Mouse (Mus musculus) myocyte (in vitro differentiated cells): ENCODE measurements around the gene Sez6l.

Experiments used
- E2F4 ChIP-seq: IDR thresholded peaks from one replicate; pipeline ENCODE4 v1.6.1; 2011; ENCODE audit warnings: mild to moderate bottlenecking, control low read depth, moderate library complexity; ENCODE audit not compliant: insufficient read depth
- POLR2A ChIP-seq: IDR thresholded peaks from one replicate; pipeline ENCODE4 v1.6.1; 2011; ENCODE audit warnings: low read depth, mild to moderate bottlenecking, control low read depth, moderate library complexity; ENCODE audit not compliant: insufficient read length
- REST ChIP-seq: IDR thresholded peaks from one replicate; pipeline ENCODE4 v1.6.1; 2011; ENCODE audit warnings: mild to moderate bottlenecking, control low read depth, moderate library complexity; ENCODE audit not compliant: insufficient read depth, insufficient read length
- SRF ChIP-seq: IDR thresholded peaks from one replicate; pipeline ENCODE4 v1.6.1; 2011; ENCODE audit warnings: low read depth; ENCODE audit not compliant: control insufficient read depth, insufficient read length
- USF1 ChIP-seq: IDR thresholded peaks from one replicate; pipeline ENCODE4 v1.6.1; 2011; ENCODE audit warnings: low read depth, mild to moderate bottlenecking, control low read depth, moderate library complexity

DNA sequence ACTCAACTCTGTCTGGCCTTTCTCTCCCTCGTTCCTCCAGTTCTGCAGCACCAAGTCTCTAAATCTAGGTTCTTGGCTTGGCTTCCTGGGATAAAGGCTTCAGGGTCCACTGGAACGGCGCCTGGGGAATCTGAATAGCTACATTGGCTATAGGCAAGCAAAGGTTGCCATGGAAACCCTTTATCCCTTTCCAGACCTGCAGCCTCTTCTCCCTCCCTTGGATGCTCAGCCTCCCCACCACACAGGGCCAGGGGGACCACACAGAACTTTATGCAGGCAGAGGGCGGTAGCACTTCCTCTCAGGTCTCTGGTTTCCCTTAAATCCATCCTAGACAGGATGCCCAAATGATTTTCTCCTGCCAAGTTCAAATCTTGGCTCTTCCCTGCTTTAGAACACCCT, 71.4 kb downstream of the Sez6l start:
- no peak for TF ChIP-seq POLR2A
- TF ChIP-seq REST = no peak
- TF ChIP-seq SRF = no peak
- TF ChIP-seq USF1 = no peak
- TF ChIP-seq E2F4 = no peak
